Mouse (Mus musculus) large intestine, adult 2 months (tissue): ENCODE data around the gene Usp24. TPM values are rescaled to one million over a fixed set of nuclear protein-coding genes. Genes with fewer than 3 reads are reported as not detected.

Source experiments
- DNase-seq: peaks from one replicate; pipeline ENCODE4 v3.0.0-alpha.2; 2012; ENCODE audit warnings: low read depth, low spot score
- WGBS: fragments of 180-500 bp; shearing (Covaris S2); methylation state at CpG from one replicate; pipeline ENCODE4 v1.1.7; 2018; 5-methylcytosine and 5-hydroxymethylcytosine counted together
- polyA plus RNA-seq: library from polyadenylated mRNA; depleted of rRNA; stranded (reverse); fragments of >200 nt; gene quantifications from 2 replicates; pipeline ENCODE4 v1.2.3, GENCODE M21; 2012; rRNA removed

Usp24 gene
- polyA plus RNA-seq, 1 experiment = 5.6 TPM

GRCm38 (mm10) chr4:106472335-106472734 is 156.3 kb downstream of the Usp24 start:
- no peak for DNase-seq
- 8% methylated on average over 3 of the region's 3 CpGs for WGBS

- DNase-seq = no peak
- 3% methylated on average over 6 of the region's 6 CpGs for WGBS
Observed at GRCm38 (mm10) chr4:106474241-106474640, 158.2 kb downstream of the Usp24 start.

DNA sequence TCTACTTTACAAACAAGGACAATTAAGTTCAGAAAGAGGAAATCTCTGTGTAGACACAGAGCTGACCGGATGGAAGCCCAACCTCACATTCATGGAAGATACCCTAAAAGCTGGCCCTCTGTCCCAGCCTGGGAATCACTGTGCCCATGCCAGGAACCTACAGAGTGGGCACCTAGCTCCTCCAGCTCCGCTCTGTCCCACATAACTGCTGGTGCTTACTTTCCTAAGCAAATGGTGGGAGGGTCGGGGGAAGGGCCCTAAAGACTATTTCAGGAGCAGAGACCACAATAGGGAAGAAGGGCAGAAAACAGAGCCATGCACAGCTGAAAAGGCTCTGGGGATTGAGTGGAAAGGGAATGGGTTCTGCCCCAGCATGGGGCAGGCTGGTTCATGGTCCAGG is 164.5 kb downstream of the Usp24 start:
- DNase-seq = no peak
- WGBS = 64% methylated on average over 3 of the region's 3 CpGs

DNA sequence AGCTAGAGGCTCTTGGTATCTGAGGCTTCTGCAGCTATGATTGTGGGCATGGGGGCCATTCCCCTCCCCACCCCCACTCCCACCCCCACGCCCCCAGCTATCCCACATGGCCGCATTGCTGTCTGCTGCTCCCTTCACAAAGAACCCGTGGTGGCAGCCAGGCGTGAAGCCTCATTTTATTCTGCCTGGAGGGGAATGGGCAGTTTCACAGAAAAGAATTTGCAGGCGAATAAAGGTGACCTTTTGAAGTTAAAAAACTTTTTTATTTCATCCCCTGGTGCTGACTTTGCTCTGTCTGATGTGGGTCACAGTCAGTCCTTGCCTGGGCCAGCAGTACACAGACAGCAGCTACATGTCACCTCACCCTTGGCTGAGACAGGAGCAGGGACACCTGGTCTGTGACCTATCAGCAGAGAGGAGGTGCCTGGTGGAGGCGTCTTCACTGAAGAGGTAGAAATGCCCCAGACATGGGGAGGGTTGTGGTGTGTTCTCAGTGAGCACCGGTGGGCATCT is 167.3 kb downstream of the Usp24 start:
- no peak for DNase-seq

DNA sequence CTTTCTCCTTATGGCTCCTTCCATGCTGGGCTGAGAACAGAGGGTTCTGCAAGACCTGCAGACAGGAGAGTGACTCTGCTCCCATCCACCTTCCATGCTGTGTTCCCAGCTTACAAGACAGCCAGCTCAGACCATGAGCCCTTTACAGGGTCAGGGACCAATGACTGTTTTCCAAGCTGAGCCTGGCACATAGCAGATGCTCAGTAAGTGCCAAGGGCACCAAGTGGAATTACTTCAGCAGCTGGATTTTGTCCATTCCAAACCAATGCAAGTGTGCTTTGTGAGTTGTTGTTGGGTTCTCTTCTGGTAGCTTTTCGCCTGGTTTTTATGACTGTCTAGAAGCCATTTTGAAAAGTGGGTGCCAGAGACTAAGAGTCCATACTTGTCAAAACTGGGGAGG is 167.8 kb downstream of the Usp24 start:
- DNase-seq = no peak
- WGBS = 62% methylated on average over 1 of the region's 1 CpGs

More for the DNA sequence above, 167.3 kb downstream of the Usp24 start:
- WGBS = 49% methylated on average over 7 of the region's 7 CpGs

DNA sequence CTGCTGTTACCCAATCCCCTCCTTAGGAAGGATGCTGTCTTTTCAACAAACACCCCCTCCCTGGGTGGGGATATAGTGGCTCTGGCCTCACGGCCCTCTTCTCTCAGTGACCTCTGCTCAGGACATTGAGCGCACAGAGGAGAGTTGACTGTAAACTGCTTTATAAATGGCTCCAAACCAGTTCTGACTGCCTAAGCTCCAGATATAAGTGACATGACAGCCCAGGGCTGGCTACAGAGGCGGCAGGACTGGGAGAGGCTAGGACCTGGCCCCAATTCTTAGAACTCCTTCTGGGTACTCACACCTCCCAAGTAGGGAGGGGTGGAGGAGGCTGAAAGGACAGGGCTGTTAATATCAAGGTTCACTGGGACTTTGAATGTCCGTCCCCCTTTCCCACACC is 174.6 kb downstream of the Usp24 start:
- DNase-seq = no peak
- WGBS = 44% methylated on average over 4 of the region's 4 CpGs

Other genes starting within 250 kb of the Usp24 start
- gene Pcsk9, start 148.1 kb downstream of the Usp24 start, polyA plus RNA-seq = 27.6 and 27.8 TPM in 2 replicates
- gene Bsnd, start 176.1 kb downstream of the Usp24 start, polyA plus RNA-seq = not detected in 2 replicates
- 169 and 212 TPM in 2 replicates for gene Dhcr24, start 244.8 kb downstream of the Usp24 start, polyA plus RNA-seq